Mouse (Mus musculus): Measurements from ENCODE around the gene Mecom. TPM values are rescaled to one million over a fixed set of nuclear protein-coding genes. Genes with fewer than 3 reads are reported as not detected.

The Mecom gene
- polyA plus RNA-seq, 1 experiment from 2014 or later, result 0.79 TPM

- H3K4me2 ChIP-seq, result no peak overlapping the region
- no peak overlapping the region for H3K27ac ChIP-seq (replicated peaks)
- H3K4me3 ChIP-seq (replicated peaks), result no peak overlapping the region
- no peak for ATAC-seq (ENCODE audit: insufficient read depth)
- no peaks in the 10 kb centered on the region for H3K27me3 ChIP-seq
- H3K4me1 ChIP-seq (replicated peaks), result no peaks in the 10 kb centered on the region
- H3K9ac ChIP-seq, result no peak overlapping the region
- whole genome bisulfite sequencing (ENCODE audit: insufficient replicate concordance), result 42% methylated on average over 2 of the region's 2 CpGs
- H3K9me3 ChIP-seq (replicated peaks), result no peaks in the 10 kb centered on the region
- no peaks in the 10 kb centered on the region for H3K36me3 ChIP-seq (replicated peaks)
Observed at GRCm38 (mm10) chr3:30189325-30189724, 358.5 kb downstream of the Mecom start.

- H3K9me3 ChIP-seq (replicated peaks), result no peaks in the 10 kb centered on the region
- no peaks in the 10 kb centered on the region for H3K4me1 ChIP-seq (replicated peaks)
- H3K27ac ChIP-seq (replicated peaks), result no peak overlapping the region
- no peak overlapping the region for H3K4me2 ChIP-seq
- ATAC-seq (ENCODE audit: insufficient read depth), result no peak
- no peak overlapping the region for H3K4me3 ChIP-seq (replicated peaks)
- no peaks in the 10 kb centered on the region for H3K36me3 ChIP-seq (replicated peaks)
- no peak overlapping the region for H3K9ac ChIP-seq
- WGBS (ENCODE audit: insufficient replicate concordance), result 50% methylated on average over 5 of the region's 5 CpGs
- no peaks in the 10 kb centered on the region for H3K27me3 ChIP-seq
Observed at GRCm38 (mm10) chr3:30187812-30188469, 359.9 kb downstream of the Mecom start.

GRCm38 (mm10) chr3:30181807-30182481 lies 365.9 kb downstream of the Mecom start:
- Histone ChIP-seq H3K9ac (no peak overlapping the region), H3K4me2 (no peak overlapping the region), H3K4me1 (replicated peaks) (no peaks in the 10 kb centered on the region), H3K36me3 (replicated peaks) (no peaks in the 10 kb centered on the region), H3K27me3 (no peaks in the 10 kb centered on the region), H3K9me3 (replicated peaks) (no peaks in the 10 kb centered on the region), H3K4me3 (replicated peaks) (no peak overlapping the region), H3K27ac (replicated peaks) (no peak overlapping the region)
- WGBS (ENCODE audit: insufficient replicate concordance), result 68% methylated on average over 8 of the region's 8 CpGs
- ATAC-seq (ENCODE audit: insufficient read depth), result no peak

- Histone ChIP-seq H3K27ac (replicated peaks) (no peak overlapping the region), H3K9ac (no peak overlapping the region), H3K4me3 (replicated peaks) (no peak overlapping the region), H3K4me1 (replicated peaks) (no peaks in the 10 kb centered on the region), H3K27me3 (no peaks in the 10 kb centered on the region), H3K4me2 (no peak overlapping the region), H3K9me3 (replicated peaks) (no peaks in the 10 kb centered on the region), H3K36me3 (replicated peaks) (no peaks in the 10 kb centered on the region)
- WGBS (ENCODE audit: insufficient replicate concordance), result 70% methylated on average over 5 of the region's 5 CpGs
- ATAC-seq (ENCODE audit: insufficient read depth), result no peak
Observed at GRCm38 (mm10) chr3:30176615-30177014, 371.2 kb downstream of the Mecom start.

- Histone ChIP-seq H3K9ac (no peak overlapping the region), H3K36me3 (replicated peaks) (no peaks in the 10 kb centered on the region), H3K4me1 (replicated peaks) (no peaks in the 10 kb centered on the region), H3K4me2 (no peak overlapping the region), H3K27me3 (no peaks in the 10 kb centered on the region), H3K4me3 (replicated peaks) (no peak overlapping the region), H3K27ac (replicated peaks) (no peak overlapping the region), H3K9me3 (replicated peaks) (no peaks in the 10 kb centered on the region)
- no peak for ATAC-seq (ENCODE audit: insufficient read depth)
- WGBS (ENCODE audit: insufficient replicate concordance), result 52% methylated on average over 3 of the region's 3 CpGs
Observed at GRCm38 (mm10) chr3:30173812-30174211, 374.0 kb downstream of the Mecom start.

GRCm38 (mm10) chr3:30168396-30169186 lies 379.2 kb downstream of the Mecom start:
- Histone ChIP-seq H3K27me3 (no peaks in the 10 kb centered on the region), H3K4me2 (no peak overlapping the region), H3K36me3 (replicated peaks) (no peaks in the 10 kb centered on the region), H3K9ac (no peak overlapping the region), H3K27ac (replicated peaks) (no peak overlapping the region), H3K9me3 (replicated peaks) (no peaks in the 10 kb centered on the region), H3K4me1 (replicated peaks) (no peaks in the 10 kb centered on the region), H3K4me3 (replicated peaks) (no peak overlapping the region)
- ATAC-seq (ENCODE audit: insufficient read depth), result no peak
- WGBS (ENCODE audit: insufficient replicate concordance), result 62% methylated on average over 3 of the region's 3 CpGs

- H3K36me3 ChIP-seq (replicated peaks), result no peaks in the 10 kb centered on the region
- H3K27ac ChIP-seq (replicated peaks), result no peak overlapping the region
- no peak overlapping the region for H3K4me2 ChIP-seq
- no peak overlapping the region for H3K4me3 ChIP-seq (replicated peaks)
- H3K9ac ChIP-seq, result no peak overlapping the region
- H3K4me1 ChIP-seq (replicated peaks), result no peaks in the 10 kb centered on the region
- WGBS (ENCODE audit: insufficient replicate concordance), result 47% methylated on average over 3 of the region's 3 CpGs
- no peaks in the 10 kb centered on the region for H3K9me3 ChIP-seq (replicated peaks)
- H3K27me3 ChIP-seq, result no peaks in the 10 kb centered on the region
- ATAC-seq (ENCODE audit: insufficient read depth), result no peak
Observed at GRCm38 (mm10) chr3:30167027-30167426, 380.8 kb downstream of the Mecom start.

GRCm38 (mm10) chr3:30164834-30165233 lies 383.0 kb downstream of the Mecom start:
- H3K9me3 ChIP-seq (replicated peaks), result no peaks in the 10 kb centered on the region
- WGBS (ENCODE audit: insufficient replicate concordance), result 35% methylated on average over 4 of the region's 4 CpGs

GRCm38 (mm10) chr3:30163390-30163789 lies 384.4 kb downstream of the Mecom start:
- ATAC-seq (ENCODE audit: insufficient read depth), result no peak
- Histone ChIP-seq H3K36me3 (replicated peaks) (no peaks in the 10 kb centered on the region), H3K4me1 (replicated peaks) (no peaks in the 10 kb centered on the region), H3K4me3 (replicated peaks) (no peak overlapping the region), H3K27me3 (no peaks in the 10 kb centered on the region), H3K27ac (replicated peaks) (no peak overlapping the region), H3K9me3 (replicated peaks) (no peaks in the 10 kb centered on the region), H3K9ac (no peak overlapping the region), H3K4me2 (no peak overlapping the region)
- WGBS (ENCODE audit: insufficient replicate concordance), result 52% methylated on average over 4 of the region's 4 CpGs

More at GRCm38 (mm10) chr3:30164834-30165233, 383.0 kb downstream of the Mecom start:
- ATAC-seq (ENCODE audit: insufficient read depth), result no peak
- H3K4me1 ChIP-seq (replicated peaks), result no peaks in the 10 kb centered on the region
- no peaks in the 10 kb centered on the region for H3K27me3 ChIP-seq
- H3K4me3 ChIP-seq (replicated peaks), result no peak overlapping the region
- H3K27ac ChIP-seq (replicated peaks), result no peak overlapping the region
- H3K9ac ChIP-seq, result no peak overlapping the region
- no peak overlapping the region for H3K4me2 ChIP-seq
- no peaks in the 10 kb centered on the region for H3K36me3 ChIP-seq (replicated peaks)

GRCm38 (mm10) chr3:30160961-30161670 lies 386.7 kb downstream of the Mecom start:
- no peak overlapping the region for H3K9ac ChIP-seq
- no peaks in the 10 kb centered on the region for H3K4me1 ChIP-seq (replicated peaks)
- no peak for ATAC-seq (ENCODE audit: insufficient read depth)
- H3K4me2 ChIP-seq, result no peak overlapping the region
- H3K9me3 ChIP-seq (replicated peaks), result no peaks in the 10 kb centered on the region
- H3K27me3 ChIP-seq, result no peaks in the 10 kb centered on the region
- H3K27ac ChIP-seq (replicated peaks), result no peak overlapping the region
- 49% methylated on average over 5 of the region's 5 CpGs for WGBS (ENCODE audit: insufficient replicate concordance)
- no peak overlapping the region for H3K4me3 ChIP-seq (replicated peaks)
- H3K36me3 ChIP-seq (replicated peaks), result no peaks in the 10 kb centered on the region

- ATAC-seq (ENCODE audit: insufficient read depth), result no peak
- H3K27ac ChIP-seq (replicated peaks), result no peak overlapping the region
- 57% methylated on average over 5 of the region's 5 CpGs for WGBS (ENCODE audit: insufficient replicate concordance)
Observed at GRCm38 (mm10) chr3:30160346-30160745, 387.5 kb downstream of the Mecom start.

More at GRCm38 (mm10) chr3:30160346-30160745, 387.5 kb downstream of the Mecom start:
- no peaks in the 10 kb centered on the region for H3K4me1 ChIP-seq (replicated peaks)
- no peak overlapping the region for H3K4me2 ChIP-seq
- H3K4me3 ChIP-seq (replicated peaks), result no peak overlapping the region
- H3K9ac ChIP-seq, result no peak overlapping the region
- no peaks in the 10 kb centered on the region for H3K27me3 ChIP-seq
- H3K9me3 ChIP-seq (replicated peaks), result no peaks in the 10 kb centered on the region
- no peaks in the 10 kb centered on the region for H3K36me3 ChIP-seq (replicated peaks)

All from liver, embryonic 15.5 days (tissue).